Mouse (Mus musculus): ENCODE results near the gene Jazf1.

- TF ChIP-seq CTCF (IDR thresholded peaks at IDR 0.05; ENCODE audit: borderline replicate concordance, insufficient read depth, low read length) (no peak), POLR2A (IDR thresholded peaks at IDR 0.05; ENCODE audit: low read depth, low read length) (no peak)
These were observed 200.1 kb downstream of the Jazf1 start for GRCm38 (mm10) chr6:52868352-52868751.

Data from embryonic fibroblast, embryonic 13.5 days (primary cell).